Mouse (Mus musculus): ENCODE measurements at regions not wholly inside any gene's neighbourhood (a gene's known extent, or its start where the extent isn't known, plus 50 kb on each side); places are given as distances from the start of the nearest gene placed in this dataset.

DNA sequence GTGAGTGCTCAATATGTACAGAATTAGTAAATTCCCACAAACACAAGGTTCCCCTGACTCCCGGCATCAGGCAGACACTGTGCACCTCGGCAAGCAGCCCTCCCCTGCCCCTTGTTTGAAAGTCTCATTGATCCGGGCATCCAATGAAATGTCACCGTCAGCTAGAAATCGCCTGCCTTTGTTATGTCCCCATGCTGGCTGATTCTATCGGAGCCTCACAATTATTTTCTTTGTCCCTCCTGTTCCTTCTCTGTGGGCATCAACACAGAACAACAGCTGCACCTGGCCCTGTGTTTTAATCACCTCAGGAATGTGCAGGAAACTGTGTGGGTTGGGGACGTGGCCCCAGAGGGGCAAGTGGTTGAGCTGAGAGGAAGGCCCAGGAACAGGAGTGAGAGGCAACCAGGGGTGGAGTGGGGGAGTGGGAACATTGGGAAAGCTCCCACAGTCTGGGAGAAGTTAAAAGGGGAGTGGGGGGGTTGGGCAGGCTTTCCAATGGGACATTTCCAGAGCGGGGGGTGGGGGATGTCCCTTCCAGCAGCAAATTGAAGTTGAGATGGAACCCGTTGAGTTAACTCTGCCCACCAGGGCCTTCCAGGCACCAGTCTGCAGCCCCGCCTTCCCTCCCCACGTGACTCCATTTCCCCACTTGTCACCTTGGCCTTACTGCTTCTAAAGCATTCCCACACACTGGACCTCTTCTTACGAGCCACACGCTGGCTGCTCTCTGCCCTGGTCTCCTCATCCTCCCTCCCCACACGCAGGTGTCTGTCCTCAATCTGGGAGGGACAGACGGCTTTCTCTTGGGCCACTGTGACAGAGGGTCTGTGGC, 224.4 kb downstream of the Prex1 start:
- H3K27me3 ChIP-seq: 0 out of 2 replicates have a peak, but pooled peaks cover 13% of the 10 kb centered on the region
- WGBS: 27% methylated on average over 15 of the region's 15 CpGs
- peaks cover 56% of the 10 kb centered on the region for H3K4me1 ChIP-seq (replicated peaks)
- ATAC-seq (ENCODE audit: low FRiP score): peak; percentile 11; the same call in 1 of the 2 replicates
- H3K27ac ChIP-seq: peak overlapping the region; percentile 53
- H3K4me2 ChIP-seq: no peak overlapping the region
- H3K9me3 ChIP-seq: no peaks in the 10 kb centered on the region
- peak overlapping the region; percentile 20; the same call in 1 of the 2 replicates for H3K9ac ChIP-seq
- H3K4me3 ChIP-seq: no peak overlapping the region
- H3K36me3 ChIP-seq: no peaks in the 10 kb centered on the region

DNA sequence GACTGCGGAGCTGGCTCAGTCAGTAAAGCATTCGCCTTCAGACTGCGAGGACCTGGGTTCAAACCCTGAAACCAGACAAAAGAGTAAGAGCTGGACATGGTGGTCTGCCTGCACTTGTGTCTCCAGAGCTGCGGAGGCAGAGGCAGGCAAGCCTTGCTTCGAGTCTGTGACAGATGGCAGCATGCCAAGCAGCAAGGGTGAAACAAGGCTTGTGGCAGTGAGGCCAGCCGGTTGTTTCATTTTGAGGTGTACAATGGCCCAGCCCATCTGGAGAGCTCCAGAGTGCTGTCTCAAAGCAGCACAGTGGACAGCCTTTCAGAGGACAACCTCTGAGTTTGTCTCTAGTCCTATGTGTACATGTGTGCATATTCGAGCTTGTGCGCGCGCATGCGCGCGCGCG, 225.9 kb downstream of the Prex1 start:
- Histone ChIP-seq H3K27me3 (0 out of 2 replicates have a peak, but pooled peaks cover 10% of the 10 kb centered on the region), H3K4me3 (no peak overlapping the region), H3K9ac (no peak overlapping the region), H3K9me3 (no peaks in the 10 kb centered on the region), H3K27ac (no peak overlapping the region), H3K4me2 (no peak overlapping the region), H3K36me3 (no peaks in the 10 kb centered on the region), H3K4me1 (replicated peaks) (peaks cover 65% of the 10 kb centered on the region)
- 73% methylated on average over 15 of the region's 15 CpGs for WGBS
- ATAC-seq (ENCODE audit: low FRiP score): no peak

DNA sequence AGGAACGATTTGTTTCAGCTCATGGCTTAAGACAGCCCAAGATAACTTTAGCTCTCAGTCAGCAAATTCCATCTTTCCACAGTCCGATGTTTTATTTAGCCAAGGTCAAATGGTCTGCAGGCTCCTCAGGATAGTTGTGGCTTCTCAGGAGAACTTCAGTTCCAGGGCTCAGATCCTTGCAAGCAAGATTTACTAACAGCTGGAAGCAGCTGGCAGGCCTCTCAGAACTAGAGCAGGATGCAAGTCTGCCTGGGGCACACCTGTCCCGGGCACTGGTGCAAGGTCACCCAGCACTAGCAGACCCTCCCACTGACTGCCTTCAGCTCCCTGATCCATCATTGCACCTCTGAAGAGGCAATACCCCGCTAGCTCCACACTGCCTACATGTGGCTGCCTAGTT, 227.8 kb downstream of the Prex1 start:
- 87% methylated on average over 4 of the region's 4 CpGs for whole genome bisulfite sequencing
- Histone ChIP-seq H3K4me3 (no peak overlapping the region), H3K27ac (no peak overlapping the region), H3K9me3 (no peaks in the 10 kb centered on the region), H3K4me2 (no peak overlapping the region), H3K4me1 (replicated peaks) (peaks cover 72% of the 10 kb centered on the region), H3K27me3 (0 out of 2 replicates have a peak, but pooled peaks cover 10% of the 10 kb centered on the region), H3K9ac (no peak overlapping the region), H3K36me3 (no peaks in the 10 kb centered on the region)
- no peak for ATAC-seq (ENCODE audit: low FRiP score)

DNA sequence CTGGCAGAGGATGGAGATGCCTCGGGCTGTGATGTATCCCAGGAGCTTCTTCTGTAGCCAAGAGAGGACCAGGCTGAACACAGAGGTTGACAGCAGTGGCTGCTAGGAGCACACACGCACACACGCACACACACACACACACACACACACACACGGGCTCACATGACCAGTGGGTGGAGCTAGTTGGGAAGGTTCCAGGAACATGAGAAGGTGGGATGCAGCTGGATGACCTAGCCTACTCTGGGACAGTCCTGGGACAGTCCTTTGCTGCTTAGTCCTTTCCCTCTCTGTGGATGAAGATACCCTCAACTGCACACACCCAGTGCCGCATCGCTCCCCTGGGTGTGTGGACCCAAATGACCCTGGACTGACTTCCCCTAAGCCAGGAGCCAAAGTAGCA, 228.3 kb downstream of the Prex1 start:
- H3K4me1 ChIP-seq (replicated peaks): peaks cover 73% of the 10 kb centered on the region
- WGBS: 75% methylated on average over 6 of the region's 6 CpGs
- ATAC-seq (ENCODE audit: low FRiP score): no peak

DNA sequence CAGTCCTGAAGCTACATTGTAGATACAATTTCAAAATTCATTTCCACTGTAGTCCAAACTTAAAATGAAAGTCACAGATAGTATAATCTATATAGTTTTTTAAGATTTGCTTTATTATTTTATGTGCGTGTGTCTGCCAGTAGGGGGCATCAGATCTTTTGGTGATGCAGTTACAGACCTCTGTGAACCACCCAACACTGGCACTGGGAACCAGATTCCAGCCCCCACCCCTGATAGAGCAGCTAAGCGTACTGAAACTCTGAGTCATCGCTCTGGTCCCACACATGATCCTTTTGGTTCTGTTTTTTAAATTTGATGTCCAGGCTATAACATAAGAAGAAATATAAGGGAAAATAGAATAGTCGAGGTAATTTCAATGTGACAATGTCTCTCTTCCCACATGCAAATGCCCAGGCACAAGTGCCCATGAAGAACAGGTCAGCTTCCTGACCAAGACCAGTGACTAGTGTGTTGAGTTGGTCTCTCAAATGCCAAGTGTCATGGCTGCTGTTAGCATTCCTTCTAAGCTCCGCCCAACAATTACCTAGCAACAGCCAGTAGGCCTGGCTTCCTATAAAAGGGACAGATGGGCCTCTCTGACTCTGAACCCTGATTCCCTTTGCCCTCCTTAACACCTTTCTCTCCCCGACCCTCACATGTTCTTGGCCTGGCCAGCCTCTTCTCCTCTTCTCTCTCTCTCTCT, 229.9 kb downstream of the Prex1 start:
- Histone ChIP-seq H3K9ac (no peak overlapping the region), H3K4me1 (replicated peaks) (peaks cover 57% of the 10 kb centered on the region), H3K36me3 (no peaks in the 10 kb centered on the region), H3K27me3 (0 out of 2 replicates have a peak, but pooled peaks cover 10% of the 10 kb centered on the region), H3K9me3 (no peaks in the 10 kb centered on the region), H3K4me2 (no peak overlapping the region), H3K4me3 (no peak overlapping the region), H3K27ac (peak overlapping the region; percentile 69)
- 86% methylated on average over 6 of the region's 6 CpGs for WGBS
- ATAC-seq (ENCODE audit: low FRiP score): no peak

More for the DNA sequence above, 228.3 kb downstream of the Prex1 start:
- Histone ChIP-seq H3K27me3 (0 out of 2 replicates have a peak, but pooled peaks cover 10% of the 10 kb centered on the region), H3K4me3 (no peak overlapping the region), H3K36me3 (no peaks in the 10 kb centered on the region), H3K4me2 (no peak overlapping the region), H3K9ac (no peak overlapping the region), H3K9me3 (no peaks in the 10 kb centered on the region), H3K27ac (no peak overlapping the region)

DNA sequence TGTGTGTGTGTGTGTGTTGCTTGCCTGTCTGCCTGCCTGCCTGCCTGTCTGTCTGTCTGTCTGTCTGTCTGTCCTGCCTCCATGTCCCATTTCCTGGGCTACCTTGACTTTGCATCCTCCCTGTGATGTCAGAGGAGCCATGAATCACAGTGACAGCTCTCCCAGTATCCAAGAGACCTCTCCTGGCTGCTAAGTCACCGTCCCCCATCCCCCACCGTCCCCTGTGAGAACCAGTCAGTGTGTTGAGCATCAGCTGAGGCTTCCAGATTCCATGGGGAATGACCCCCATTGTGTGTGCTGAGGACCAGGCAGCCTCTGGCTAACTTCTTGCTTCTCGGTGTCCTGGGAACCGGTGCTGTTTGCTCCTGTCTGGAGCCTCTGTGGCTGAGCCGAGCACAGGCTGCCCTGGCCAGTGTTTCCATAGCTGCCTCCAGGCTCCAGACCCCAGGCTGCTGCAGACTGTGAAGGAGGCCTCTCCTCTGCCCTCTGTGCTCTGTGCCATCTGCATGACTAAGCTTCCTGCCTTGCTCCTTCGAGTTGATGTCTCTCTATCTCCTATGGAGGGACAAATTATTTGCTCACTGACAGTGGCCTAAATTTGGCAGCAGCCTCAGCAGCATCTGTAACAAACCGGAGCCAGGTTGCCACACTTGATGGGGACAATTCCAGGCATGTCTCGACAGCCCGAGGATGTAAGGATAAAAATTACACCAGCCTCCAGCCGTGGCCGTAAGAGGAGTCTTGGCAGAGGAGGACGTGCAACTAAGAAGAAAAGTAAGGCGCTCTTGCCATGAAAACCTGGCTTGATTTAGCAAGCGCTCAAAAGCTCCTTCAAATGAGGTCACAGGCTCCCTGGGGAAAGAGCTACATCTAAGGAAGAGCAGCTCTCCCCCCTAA, 230.7 kb downstream of the Prex1 start:
- H3K36me3 ChIP-seq: no peaks in the 10 kb centered on the region
- H3K4me2 ChIP-seq: no peak overlapping the region
- 0 out of 2 replicates have a peak, but pooled peaks cover 11% of the 10 kb centered on the region for H3K27me3 ChIP-seq
- H3K27ac ChIP-seq: peak overlapping the region; percentile 69
- H3K9ac ChIP-seq: no peak overlapping the region
- no peak overlapping the region for H3K4me3 ChIP-seq
- no peaks in the 10 kb centered on the region for H3K9me3 ChIP-seq
- 35% methylated on average over 14 of the region's 14 CpGs for WGBS
- H3K4me1 ChIP-seq (replicated peaks): peaks cover 54% of the 10 kb centered on the region
- ATAC-seq (ENCODE audit: low FRiP score): peak; percentile 50

DNA sequence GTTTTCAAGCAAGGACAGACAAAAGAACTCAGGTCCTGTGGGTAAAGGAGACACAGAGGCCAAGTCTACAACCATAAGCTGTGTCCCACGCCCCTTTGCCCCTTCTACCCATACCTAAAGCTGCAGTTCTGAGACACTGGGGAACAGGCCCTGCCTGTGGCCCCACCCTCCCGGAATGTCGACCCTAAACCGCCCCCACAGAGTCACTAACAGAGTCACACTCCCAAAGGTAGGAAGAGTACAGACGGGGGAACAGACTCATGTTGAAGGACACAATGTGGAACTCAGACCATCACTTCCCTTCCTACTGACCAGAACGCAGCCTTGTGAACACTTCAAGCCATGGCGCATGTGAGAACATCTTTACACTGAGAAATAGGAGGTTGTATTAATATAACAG, 231.9 kb downstream of the Prex1 start:
- 94% methylated on average over 7 of the region's 7 CpGs for WGBS

DNA sequence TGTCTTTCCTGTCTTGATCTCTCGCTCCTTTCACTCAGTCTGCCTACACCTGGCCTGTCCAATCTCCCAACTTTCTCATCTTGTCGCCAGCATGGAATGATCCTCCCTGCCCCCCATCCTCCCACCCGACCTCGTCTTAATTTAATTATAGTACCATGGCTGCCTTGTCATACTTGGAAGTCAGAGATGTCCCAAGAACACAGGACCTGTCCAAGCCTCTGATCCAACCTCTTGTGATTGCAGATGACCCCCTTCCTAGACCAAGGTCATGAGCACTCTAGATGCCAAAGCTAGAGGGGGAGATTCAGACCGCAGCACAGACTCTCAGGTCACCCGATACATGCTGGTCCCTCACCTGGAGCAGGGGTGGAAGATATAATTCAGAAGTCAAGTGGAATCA, 232.3 kb downstream of the Prex1 start:
- ATAC-seq (ENCODE audit: low FRiP score): no peak

More for the DNA sequence above, 231.9 kb downstream of the Prex1 start:
- Histone ChIP-seq H3K27me3 (0 out of 2 replicates have a peak, but pooled peaks cover 12% of the 10 kb centered on the region), H3K9me3 (no peaks in the 10 kb centered on the region), H3K27ac (no peak overlapping the region), H3K9ac (no peak overlapping the region), H3K4me2 (no peak overlapping the region), H3K36me3 (no peaks in the 10 kb centered on the region), H3K4me1 (replicated peaks) (peaks cover 48% of the 10 kb centered on the region), H3K4me3 (no peak overlapping the region)
- ATAC-seq (ENCODE audit: low FRiP score): no peak

DNA sequence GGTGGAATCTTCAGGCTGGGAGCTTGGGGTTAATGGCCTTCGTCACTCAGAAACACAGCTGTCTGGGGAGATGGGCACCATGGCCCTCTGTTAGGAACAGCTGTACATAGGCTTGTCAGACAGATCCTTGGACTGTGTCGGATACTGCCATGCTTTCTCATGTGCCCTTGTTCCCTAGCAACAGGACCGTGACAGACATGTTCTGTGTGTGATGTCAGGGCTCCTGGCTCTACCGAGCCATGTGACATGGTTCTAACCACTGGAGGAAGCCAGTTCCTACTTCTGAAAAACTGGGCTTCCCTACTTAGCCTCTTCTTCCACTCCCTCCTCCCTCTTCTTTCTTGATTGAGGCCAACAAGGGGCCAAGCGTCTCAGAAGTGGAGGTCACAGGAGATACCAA, 232.7 kb downstream of the Prex1 start:
- Histone ChIP-seq H3K4me3 (no peak overlapping the region), H3K27ac (no peak overlapping the region), H3K36me3 (no peaks in the 10 kb centered on the region), H3K9ac (no peak overlapping the region), H3K4me1 (replicated peaks) (peaks cover 46% of the 10 kb centered on the region), H3K9me3 (no peaks in the 10 kb centered on the region), H3K27me3 (0 out of 2 replicates have a peak, but pooled peaks cover 12% of the 10 kb centered on the region), H3K4me2 (no peak overlapping the region)
- 61% methylated on average over 5 of the region's 5 CpGs for WGBS
- no peak for ATAC-seq (ENCODE audit: low FRiP score)

More for the DNA sequence above, 232.3 kb downstream of the Prex1 start:
- H3K4me3 ChIP-seq: no peak overlapping the region
- no peaks in the 10 kb centered on the region for H3K36me3 ChIP-seq
- H3K4me1 ChIP-seq (replicated peaks): peaks cover 46% of the 10 kb centered on the region
- 90% methylated on average over 6 of the region's 6 CpGs for WGBS
- no peak overlapping the region for H3K27ac ChIP-seq
- H3K9ac ChIP-seq: no peak overlapping the region
- no peak overlapping the region for H3K4me2 ChIP-seq
- H3K27me3 ChIP-seq: 0 out of 2 replicates have a peak, but pooled peaks cover 12% of the 10 kb centered on the region
- H3K9me3 ChIP-seq: no peaks in the 10 kb centered on the region

DNA sequence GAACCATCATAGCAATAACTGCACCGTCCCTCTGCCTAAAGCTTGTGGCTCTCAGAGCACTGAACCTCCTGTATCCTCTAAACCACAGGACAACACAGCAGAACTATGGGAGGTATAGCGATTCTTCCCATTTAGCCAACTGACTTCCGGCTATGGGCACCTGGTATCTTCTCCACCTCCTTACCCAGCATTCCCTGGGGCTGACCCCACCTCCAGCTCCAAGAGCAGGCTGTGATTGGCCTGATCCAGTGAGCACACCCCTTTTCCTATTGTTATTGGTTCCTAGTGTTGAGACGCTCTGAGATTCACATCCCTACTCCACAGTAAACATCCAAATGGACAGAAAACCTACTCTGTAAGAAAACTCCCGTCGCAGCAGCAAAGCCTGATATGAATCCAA, 236.7 kb downstream of the Prex1 start:
- ATAC-seq (ENCODE audit: low FRiP score): no peak
- no peaks in the 10 kb centered on the region for H3K36me3 ChIP-seq
- H3K9me3 ChIP-seq: no peaks in the 10 kb centered on the region
- H3K4me3 ChIP-seq: no peak overlapping the region
- peaks cover 41% of the 10 kb centered on the region for H3K4me1 ChIP-seq (replicated peaks)
- 88% methylated on average over 6 of the region's 6 CpGs for WGBS
- H3K9ac ChIP-seq: no peak overlapping the region
- no peak overlapping the region for H3K27ac ChIP-seq
- no peak overlapping the region for H3K4me2 ChIP-seq
- H3K27me3 ChIP-seq: peaks cover 12% of the 10 kb centered on the region; the same call in 1 of the 2 replicates

DNA sequence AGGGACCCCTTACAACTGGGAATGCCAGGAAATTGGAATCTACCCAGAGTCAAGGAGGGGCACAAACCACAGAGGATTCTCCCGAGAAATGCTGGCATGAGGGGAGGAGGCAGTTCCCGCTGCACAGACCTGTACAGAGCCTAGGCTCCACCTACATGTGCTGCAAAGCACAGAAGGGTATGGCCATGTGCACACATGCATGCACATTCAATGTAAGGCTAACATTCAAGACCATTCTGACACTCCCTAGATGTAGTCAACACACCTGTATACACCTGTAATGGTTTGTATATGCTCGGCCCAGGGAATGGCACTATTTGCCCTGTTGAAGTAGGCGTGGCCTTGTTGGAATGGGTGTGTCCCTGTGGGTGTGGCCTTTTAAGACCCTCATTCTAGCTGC, 238.0 kb downstream of the Prex1 start:
- no peaks in the 10 kb centered on the region for H3K36me3 ChIP-seq
- no peak overlapping the region for H3K9ac ChIP-seq
- peaks cover 45% of the 10 kb centered on the region for H3K4me1 ChIP-seq (replicated peaks)
- ATAC-seq (ENCODE audit: low FRiP score): no peak
- H3K9me3 ChIP-seq: no peaks in the 10 kb centered on the region
- 80% methylated on average over 4 of the region's 4 CpGs for WGBS
- no peak overlapping the region for H3K4me2 ChIP-seq
- no peak overlapping the region for H3K27ac ChIP-seq
- H3K4me3 ChIP-seq: no peak overlapping the region
- peaks cover 12% of the 10 kb centered on the region; the same call in 1 of the 2 replicates for H3K27me3 ChIP-seq
